Mouse (Mus musculus) 3134 (cell line): ENCODE results near the gene Krt5.
"Not testable (repeated sequence)": the region's sequence is repeated elsewhere in the genome, so short reads cannot be mapped to it uniquely, and the experiment has no call there.

ENCODE experiments used
- DNase-seq: peaks from one replicate; pipeline ENCODE4 v3.0.0-alpha.2; 2011; ENCODE audit warnings: low spot score; ENCODE audit not compliant: insufficient read length; ENCODE audit errors: extremely low read depth

Gene Krt5

GRCm38 (mm10) chr15:101712720-101713119 lies at the start of gene Krt5:
TSS of gene Krt5 (minus strand) at chr15:101712898.
- no peak for DNase-seq

- no peak for DNase-seq
These were observed 30.0 kb upstream of the Krt5 start, which contains the start of gene Krt71 for GRCm38 (mm10) chr15:101742711-101743110. TSS of gene Krt71 (minus strand) at chr15:101743109.

DNA sequence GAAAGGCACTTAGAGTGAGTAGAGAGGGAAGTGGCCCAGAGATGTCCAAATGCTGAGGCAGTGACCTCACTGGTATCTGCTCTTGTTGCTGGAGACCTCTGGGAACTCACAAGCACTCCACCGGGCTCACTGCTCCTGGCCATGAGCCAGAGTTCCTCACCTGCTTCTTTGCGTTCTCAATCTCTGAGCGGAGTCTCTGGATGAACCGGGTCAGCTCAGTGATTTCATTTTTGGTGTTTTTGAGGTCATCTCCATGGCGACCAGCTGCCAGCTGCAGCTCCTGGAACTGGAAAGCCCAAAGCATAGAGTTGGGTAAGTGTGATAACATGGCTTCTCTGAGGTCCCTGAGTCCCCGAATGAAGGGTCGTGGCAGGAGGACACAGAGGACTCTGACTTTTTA lies 25.1 kb upstream of the Krt5 start:
- no peak for DNase-seq

- no peak for DNase-seq
These were observed 18.0 kb upstream of the Krt5 start for GRCm38 (mm10) chr15:101730653-101731052.

GRCm38 (mm10) chr15:101724686-101725085 lies 12.0 kb upstream of the Krt5 start:
- DNase-seq = no peak

DNA sequence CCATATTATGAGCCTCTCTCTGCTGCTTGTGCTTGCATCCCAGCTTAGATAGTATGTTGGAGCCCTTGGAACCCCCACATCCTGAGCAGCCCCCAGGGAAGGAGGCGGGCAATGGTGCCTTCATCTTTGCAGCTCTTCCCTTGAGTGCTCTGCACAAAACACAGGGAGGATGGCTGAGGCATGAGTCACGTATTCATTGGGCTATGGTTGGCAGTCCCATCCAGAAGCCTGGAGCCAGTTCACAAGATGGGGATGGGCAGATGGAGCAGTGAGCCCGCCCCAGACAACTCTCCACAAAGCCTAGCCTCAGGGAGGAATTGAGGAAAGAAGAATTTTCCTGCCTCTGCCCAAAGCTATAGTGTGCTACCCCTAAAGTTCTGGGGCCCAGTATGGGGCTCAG lies 3.1 kb upstream of the Krt5 start:
- peak; percentile 60 for DNase-seq

DNA sequence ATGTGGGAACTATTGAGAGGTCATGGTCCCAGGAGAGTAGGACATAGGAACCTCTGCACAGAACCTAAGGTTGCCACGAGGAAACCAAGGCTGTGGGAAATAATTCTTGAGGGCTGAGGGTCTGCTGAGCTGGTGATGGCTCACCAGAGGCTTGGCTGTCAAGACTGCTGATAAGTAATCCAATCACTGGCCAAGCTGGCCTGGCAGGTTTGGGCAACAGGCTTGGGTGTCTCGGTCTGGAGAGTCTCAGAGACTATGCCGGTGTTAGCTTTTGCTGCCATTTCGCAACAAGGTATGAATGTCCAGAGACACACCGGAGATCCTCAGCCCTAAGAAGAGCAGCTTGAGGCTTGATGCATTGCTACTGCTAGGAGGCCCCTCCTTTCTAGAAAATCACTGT lies 1.7 kb upstream of the Krt5 start:
- DNase-seq = no peak

GRCm38 (mm10) chr15:101713731-101714130 lies 1.0 kb upstream of the Krt5 start:
- DNase-seq = no peak

GRCm38 (mm10) chr15:101708683-101709082 lies 4.0 kb downstream of the Krt5 start:
- no peak for DNase-seq

DNA sequence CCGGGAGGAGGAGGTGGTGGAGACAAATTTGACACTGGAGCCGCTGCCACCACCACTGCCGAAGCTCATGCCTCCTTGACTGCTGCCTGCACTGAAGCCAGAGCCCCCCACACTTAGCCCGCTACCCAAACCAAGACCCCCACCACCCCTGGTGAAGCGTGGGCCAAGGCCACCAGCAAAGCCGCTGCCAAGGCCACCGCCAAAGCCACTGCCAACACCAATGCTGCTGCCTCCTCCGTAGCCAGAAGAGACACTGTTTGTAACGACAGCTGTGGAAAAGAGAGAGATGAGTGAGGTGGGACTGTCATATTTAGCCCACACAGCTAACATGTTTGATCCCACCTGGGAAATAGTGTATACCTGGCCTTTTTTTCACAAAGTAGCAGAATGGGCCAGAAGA lies 5.2 kb downstream of the Krt5 start:
- no peak for DNase-seq

DNA sequence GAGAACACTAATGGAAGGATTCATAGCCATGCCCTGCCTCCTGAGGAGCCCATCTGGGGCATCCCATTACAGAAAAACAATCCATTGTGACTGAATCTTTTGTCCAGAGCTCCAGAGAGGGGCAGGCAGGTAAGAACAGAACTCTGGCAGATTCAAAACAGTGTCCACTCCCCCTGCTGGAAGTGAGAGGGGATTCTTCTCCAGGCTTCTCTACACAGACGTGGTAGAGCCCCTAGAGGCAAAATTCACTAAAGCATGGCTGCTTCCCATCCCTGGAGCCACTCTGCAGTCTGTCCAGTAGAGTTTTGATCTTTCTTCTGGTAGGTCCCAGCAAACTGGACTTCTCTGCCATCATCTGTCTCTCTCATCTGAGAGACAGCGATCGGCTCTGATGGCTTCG lies 8.6 kb downstream of the Krt5 start:
- no peak for DNase-seq

- no peak for DNase-seq
These were observed 10.3 kb downstream of the Krt5 start for GRCm38 (mm10) chr15:101702380-101702779.

DNA sequence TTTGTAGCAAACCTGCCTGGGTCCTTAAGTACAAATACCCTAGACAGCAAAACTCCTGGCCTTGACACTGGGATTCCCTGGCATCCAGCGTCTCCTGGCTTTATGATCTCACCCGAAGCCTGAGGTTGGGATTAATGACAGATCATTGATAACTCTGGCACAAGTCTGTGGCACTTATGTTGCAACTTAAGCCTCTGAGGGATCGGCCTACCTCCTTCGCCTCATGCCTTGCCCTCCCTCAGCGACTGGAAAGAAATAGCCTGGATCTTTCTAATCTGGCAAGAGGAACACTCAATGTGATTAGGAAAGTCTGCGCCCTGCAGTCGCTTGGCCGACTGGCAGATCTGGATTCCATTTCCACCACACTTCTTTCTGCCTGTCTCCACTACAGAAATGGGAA lies 12.8 kb downstream of the Krt5 start:
- no peak for DNase-seq

- DNase-seq = no peak
These were observed 13.5 kb downstream of the Krt5 start for GRCm38 (mm10) chr15:101699192-101699591.

DNA sequence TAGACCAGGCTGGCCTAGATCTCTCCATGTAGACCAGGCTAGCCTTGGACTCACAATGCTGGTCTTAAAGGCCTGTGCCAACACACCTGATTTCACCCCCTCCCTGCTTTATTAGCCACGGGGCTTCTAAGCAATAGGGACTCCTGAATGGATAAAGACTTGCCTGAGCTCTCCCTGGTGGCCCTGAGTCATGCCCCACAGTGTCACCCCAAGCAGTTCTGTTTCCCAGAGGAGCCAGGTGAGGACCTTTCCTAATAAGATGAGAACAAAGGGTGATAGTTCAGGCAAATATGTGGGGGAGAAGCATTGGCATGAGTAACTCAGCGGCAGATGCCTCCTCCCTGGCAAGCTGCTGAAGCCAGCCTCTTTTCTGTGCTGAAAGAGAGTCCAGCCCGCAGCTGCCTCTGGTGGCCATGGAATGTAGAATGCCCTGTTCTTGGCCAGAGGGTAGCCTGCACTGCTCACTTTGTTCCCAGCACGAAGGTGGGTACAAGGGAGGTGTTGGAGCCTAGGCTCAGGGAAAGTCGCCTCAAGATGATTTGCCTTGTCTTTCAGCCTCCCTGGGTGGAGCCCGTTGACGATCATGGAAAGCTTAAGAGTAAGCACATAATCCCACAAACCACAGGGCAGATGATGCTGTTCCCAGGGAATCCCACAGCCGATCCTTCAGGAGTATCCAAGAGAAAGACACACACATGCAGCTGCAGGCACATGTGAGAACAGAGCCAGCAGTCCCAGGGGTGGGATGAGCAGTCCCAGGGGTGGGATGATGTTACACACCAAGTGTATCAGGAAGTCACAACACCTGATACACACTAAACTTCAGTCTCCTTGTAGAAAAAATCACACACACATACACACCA lies 15.1 kb downstream of the Krt5 start:
- no peak for DNase-seq

DNA sequence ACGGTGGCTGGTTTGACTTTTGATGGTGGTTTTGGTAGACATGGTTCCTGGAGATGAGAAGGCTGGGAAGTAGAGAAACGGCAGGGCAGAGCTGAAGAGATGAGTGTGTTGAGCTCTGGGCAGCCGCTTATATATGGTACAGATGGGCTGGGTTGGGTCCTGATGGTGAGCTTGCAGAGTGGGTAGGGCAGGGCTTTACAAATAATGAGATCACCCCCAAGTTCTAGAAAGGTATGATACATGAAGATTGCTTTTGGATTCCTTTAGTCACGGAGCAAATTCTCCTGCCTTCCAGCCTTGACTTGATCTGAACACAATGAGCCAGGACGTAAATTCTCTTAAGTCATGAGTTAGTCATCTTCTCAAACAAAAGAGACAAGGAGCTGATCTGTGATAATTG lies 18.5 kb downstream of the Krt5 start, which contains the start of gene Krt6a:
Krt6a (minus strand) TSS at position 101 of the 400 bp plus-strand sequence.
- no peak for DNase-seq

- not testable (repeated sequence) for DNase-seq
These were observed 22.2 kb downstream of the Krt5 start for GRCm38 (mm10) chr15:101690460-101690859.

- no peak for DNase-seq
These were observed 24.5 kb downstream of the Krt5 start for GRCm38 (mm10) chr15:101688161-101688560.

DNA sequence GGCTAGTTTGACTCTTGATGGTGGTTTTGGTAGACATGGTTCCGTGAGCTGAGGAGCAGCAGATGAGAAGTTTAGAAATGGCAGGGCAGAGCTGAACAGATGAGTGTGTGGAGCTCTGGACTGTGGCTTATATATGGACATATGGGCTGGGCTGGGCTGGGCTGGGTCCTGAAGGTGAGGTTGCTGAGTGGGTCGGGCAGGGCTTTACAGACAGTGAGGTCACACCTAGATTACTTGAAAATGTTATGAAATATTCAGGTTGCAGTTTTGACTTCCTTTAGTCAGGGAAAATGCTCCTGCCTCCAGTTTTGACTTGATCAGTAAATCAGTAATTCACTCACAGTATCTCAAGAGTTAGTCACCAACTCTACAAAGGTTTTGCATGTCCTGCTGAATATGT lies 32.5 kb downstream of the Krt5 start, which contains the start of gene Krt6b:
Krt6b (minus strand) TSS at position 101 of the 400 bp plus-strand sequence.
- no peak for DNase-seq

- DNase-seq = no peak
These were observed 36.7 kb downstream of the Krt5 start for GRCm38 (mm10) chr15:101675978-101676377.
